Mouse (Mus musculus) 3134 (cell line): ENCODE data around the gene Fam98a.

Experiments used
- DNase-seq: peaks from one replicate; pipeline ENCODE4 v3.0.0-alpha.2; 2011; ENCODE audit warnings: low spot score; ENCODE audit not compliant: insufficient read length; ENCODE audit errors: extremely low read depth

The Fam98a gene

GRCm38 (mm10) chr17:75551512-75552400 lies at the start of gene Fam98a:
Gene Fam98a, minus strand, starts transcription at chr17:75551946.
- DNase-seq, result peak; percentile 99

DNA sequence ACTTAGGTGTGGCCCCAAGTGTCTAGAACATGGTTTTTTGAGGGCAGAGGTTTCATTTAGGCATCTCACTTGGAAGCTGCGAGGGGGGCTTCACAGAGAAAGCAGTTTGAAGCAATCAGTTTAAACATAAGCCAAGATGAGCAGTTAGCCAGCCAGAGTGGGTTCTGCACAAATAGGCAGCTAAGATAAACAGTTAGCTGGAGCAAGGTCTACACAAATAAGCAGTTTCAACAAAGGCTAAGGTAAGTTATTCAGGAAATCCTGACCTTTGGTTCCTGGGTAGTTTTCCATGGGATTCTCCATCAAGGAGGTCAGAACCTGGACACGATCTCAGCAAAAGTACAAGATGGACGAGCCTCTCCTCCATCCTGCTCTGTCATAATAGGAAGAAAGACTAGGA lies 46.9 kb upstream of the Fam98a start:
- no peak for DNase-seq

- DNase-seq, result no peak
These were observed 31.0 kb upstream of the Fam98a start for GRCm38 (mm10) chr17:75582738-75583137.

DNA sequence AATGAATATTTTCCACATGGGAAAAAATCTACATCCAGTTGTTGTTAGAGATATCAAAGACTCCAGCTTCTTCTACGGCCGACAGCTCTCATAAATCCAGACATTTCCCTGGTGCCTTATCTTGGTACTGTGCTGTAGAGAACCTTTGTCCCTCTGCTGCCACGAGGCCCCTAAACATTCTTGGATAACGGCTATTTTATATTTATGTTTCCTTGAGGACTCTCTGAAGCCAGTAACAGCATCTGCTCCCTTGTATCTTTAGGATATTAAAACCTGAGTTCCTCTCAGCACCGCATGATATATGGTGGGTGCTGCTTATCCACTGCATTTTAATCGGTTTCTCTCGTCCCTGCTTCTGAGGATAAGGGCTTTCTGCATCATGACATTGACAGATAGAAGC lies 23.9 kb upstream of the Fam98a start:
- no peak for DNase-seq

DNA sequence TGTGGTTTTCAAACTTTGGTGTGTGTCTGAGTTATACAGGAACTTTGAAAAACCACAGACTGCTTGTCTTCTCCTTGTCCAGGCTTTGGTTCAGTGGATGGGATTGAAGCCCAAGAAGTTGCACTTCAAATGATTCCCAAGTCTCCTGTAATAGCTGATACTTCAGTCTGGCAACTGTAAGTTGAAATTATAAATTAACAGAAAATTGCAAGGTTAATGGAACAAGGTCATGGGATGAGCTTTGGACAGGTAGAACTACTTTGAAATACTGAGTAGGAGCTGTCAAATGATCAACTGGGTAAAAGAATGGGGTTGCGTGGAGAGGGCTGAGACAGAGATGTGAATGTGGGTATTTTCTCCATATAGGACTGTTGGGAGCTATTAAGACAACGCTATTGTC lies 6.3 kb upstream of the Fam98a start:
- no peak for DNase-seq

DNA sequence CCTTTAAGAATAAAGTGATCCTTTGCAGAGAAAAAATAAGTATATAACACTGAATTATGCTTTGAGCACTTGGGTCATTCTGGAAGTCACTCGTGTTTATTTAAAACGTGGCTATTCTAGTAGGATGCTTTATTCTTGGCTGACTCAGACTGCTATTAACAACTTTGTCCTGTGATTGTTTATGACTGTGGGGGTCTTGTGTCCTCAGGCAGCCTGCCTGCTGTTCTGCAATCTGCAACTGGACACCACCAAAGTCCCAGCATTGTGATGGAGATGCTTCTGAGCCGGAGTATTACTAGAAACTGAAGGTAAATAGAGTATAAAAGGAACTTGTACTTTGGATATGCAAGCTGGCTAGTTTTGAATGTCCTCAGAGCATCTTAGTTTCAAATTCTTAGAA lies 5.3 kb upstream of the Fam98a start:
- DNase-seq, result no peak

- DNase-seq, result no peak
These were observed 854 bp downstream of the Fam98a start for GRCm38 (mm10) chr17:75550771-75551413.

DNA sequence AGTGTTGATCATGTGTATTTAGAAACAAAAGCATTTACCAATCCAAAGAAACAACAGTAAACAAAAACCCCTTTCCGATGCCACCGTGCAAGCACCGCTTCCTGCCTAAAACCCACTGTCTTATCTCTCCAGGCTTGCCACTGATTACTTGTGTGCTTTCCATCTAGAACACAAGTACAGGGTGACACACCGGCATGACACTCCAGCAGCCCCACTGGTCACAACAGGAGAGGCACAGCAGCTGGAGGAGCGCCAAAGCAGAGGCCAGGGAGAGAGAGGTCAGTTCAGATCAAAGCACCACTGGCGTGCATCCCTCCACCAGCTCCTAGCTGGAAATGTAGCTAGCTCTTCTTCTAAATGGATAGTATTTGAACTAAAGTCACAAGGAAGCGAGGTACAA lies 7.5 kb downstream of the Fam98a start:
- no peak for DNase-seq

DNA sequence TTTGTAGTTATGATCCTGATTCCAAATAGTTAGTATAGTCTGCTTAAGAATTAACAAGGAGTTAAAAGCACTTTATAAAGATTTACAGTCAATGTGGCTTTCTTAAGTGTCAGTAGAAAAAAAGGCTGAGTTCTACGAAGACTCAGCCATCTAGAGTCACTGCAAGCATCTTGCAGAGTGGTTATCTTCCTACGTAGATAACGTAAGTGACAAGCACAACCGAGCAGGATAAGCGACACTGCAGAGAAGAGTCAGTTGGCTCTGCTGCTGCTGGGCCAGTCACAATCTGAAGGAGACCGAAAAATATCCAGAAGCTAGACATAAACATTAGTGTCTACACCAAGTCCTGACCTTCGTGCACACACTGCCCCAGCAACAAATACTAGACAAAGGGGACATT lies 8.3 kb downstream of the Fam98a start:
- DNase-seq, result no peak

DNA sequence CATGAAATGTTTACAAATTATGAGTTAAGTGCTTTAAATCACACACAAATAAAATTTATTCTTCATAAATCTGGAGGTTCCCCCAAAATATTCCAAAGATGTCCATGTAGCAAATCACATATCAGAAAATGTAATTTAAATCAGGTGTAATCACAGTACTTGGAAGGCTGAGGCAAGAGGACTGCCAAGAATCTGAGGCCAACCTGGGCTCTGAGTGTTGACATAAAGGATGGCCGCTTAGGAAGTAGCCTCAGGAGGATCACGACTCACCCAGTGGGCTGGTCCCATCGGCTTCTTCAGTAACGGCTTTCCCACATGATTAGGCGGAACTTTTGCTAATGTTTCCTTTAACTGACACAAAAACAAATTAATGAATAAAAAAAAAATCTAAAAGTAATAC lies 11.9 kb downstream of the Fam98a start:
- no peak for DNase-seq

DNA sequence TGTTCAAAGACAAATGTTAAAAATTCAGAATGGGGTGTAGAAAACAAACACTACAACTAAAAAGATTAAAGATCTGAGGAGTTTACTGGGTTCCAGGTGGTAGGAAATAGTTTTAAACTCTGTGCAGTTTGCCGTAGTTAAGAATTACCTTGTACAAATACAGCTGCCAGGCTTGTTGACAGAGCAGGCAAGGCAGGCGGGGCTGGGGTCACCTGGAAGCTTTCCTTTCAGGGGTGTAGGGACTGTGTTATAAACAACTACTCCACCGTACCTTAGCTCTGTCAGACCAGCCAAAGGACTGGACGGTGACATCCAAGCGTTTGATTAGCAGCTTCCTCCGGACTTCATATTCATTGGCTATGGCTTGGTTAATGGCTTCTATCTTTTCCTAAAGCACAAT lies 12.6 kb downstream of the Fam98a start:
- DNase-seq, result no peak

- DNase-seq, result no peak
These were observed 13.3 kb downstream of the Fam98a start for GRCm38 (mm10) chr17:75538431-75538830.

- DNase-seq, result no peak
These were observed 14.7 kb downstream of the Fam98a start for GRCm38 (mm10) chr17:75537050-75537445.

DNA sequence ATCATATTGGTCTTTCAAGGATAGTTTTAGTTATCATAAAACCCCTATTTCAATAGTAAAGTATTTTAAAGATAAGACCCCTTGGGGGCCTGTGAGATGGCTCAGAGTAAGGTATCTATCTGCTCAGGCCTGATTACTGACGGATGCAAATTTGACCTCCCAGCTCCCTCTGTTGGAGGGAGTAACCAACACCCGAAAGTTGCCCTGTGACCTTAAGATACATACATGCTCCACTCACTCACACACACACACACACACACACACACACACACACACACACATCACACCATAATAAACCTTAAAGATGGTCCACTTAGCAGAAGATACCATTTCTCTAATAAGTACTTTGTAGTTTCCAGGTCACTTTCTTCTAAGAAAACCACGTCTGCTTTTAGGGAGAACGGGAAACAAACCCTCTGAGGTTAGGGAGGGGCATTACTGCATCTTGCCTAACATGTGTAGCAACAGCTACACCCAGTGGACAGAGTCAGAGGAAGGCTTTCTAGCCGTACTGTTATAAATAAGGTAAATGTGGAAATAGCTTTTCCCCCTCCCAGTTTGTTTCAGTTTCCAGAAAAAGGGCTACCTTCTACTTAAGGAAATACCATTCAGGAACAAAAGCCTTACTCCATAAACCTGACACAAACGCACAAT lies 15.2 kb downstream of the Fam98a start:
- no peak for DNase-seq

GRCm38 (mm10) chr17:75535612-75536011 lies 16.1 kb downstream of the Fam98a start:
- DNase-seq, result no peak

DNA sequence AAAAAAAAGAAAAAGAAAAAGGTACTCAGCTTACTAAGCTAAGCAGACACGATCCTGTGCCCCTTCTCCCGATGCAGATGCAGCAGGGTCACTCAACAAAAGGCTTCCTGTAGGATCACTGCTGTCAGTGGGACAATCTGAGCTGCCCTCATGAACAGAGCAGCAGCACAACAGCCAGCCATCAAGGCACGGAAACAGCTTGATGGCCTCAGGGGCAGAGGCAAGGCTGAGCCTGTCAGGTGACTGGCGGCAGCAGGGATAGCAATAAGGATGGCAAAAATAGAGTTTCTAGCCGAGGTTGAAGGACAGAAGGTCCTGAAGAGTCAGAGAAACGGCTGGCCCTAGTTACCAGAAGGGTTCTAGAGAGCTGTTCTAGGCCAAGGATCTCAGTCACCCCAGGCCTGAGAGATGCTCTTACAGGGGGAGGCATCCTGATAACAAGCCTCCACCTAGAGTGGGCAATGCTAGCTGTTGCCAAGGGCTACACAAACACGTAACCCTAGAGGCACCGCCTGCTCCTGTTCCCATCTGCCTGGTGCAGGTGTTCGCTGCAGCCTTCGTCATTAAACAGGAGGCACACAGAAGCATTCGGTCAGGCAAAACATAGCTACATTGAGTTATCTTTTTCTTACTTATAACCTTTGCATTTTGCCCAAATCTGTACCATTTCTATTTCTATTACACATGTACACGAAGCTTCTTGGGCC lies 17.3 kb downstream of the Fam98a start:
- no peak for DNase-seq

DNA sequence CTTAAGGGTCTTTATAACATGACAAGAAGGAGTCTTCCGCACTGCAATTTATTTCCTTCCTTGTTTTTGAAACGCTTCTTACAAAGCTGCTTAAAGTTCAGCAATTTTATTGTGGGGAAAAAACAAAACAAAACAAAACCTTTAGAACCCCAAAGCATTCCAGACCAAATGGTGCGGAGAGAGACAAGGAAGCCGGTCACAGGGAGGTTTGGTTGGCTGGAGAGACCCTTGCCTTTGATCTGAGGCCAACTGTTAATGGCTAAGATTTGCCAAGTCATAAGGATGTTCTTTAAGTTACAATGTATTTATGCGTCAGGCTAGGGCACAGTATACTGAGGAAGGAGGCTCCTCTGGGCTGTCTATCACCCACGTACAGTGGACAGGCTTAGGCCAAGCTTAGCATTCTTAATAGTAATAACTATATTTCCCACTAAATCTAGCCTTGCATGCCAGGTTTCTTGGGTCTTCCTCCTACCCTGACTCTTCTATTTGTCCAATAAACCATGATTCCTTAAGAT lies 19.2 kb downstream of the Fam98a start:
- no peak for DNase-seq

- no peak for DNase-seq
These were observed 22.4 kb downstream of the Fam98a start for GRCm38 (mm10) chr17:75529222-75529935.

- no peak for DNase-seq
These were observed 25.3 kb downstream of the Fam98a start for GRCm38 (mm10) chr17:75526411-75526810.

GRCm38 (mm10) chr17:75523812-75524211 lies 27.9 kb downstream of the Fam98a start:
- DNase-seq, result no peak
